Mouse (Mus musculus) liver, embryonic 14.5 days (tissue): ENCODE data around the gene Gm17657. TPM values are rescaled to one million over a fixed set of nuclear protein-coding genes. Genes with fewer than 3 reads are reported as not detected.

Experiments used
- ATAC-seq: fragments of 200-750 bp; cut with Nextera tagmentation; 2 replicates; pipeline ENCODE4 v1.8.0; 2017; ENCODE audit warnings: moderate number of reproducible peaks, mild to moderate bottlenecking, moderate library complexity; ENCODE audit not compliant: insufficient read depth
- DNase-seq, 3 experiments: peaks; one replicate each; pipeline ENCODE4 v3.0.0-alpha.2; 2012 to 2013; ENCODE audit warnings: low read depth in 3 of 3, low spot score in 3 of 3
- H3K27ac ChIP-seq: fragments of 300-500 bp; sonication (generic); 2 replicates; pipeline ENCODE4 v1.5.1; 2014; ENCODE audit warnings: moderate library complexity, mild to moderate bottlenecking, control low read depth, inconsistent platforms
- H3K27me3 ChIP-seq: fragments of 300-500 bp; sonication (generic); 2 replicates; pipeline ENCODE4 v1.6.1; 2014; ENCODE audit warnings: mild to moderate bottlenecking, low read length, moderate library complexity; ENCODE audit not compliant: control insufficient read depth, insufficient read depth
- H3K36me3 ChIP-seq: fragments of 300-500 bp; sonication (generic); replicated peaks from 2 replicates; pipeline ENCODE4 v1.6.1; 2014; ENCODE audit warnings: low read depth; ENCODE audit not compliant: control insufficient read depth, insufficient read depth
- H3K4me1 ChIP-seq, 2 experiments: fragments of 200-500 bp in 1 of 2; fragments of 300-500 bp in 1 of 2; sonication (generic) in 1 of 2; replicated peaks; 2 replicates each; pipeline ENCODE4 v1.6.1; 2012 to 2014; ENCODE audit warnings: antibody characterized with exemption in 1 of 2, inconsistent platforms in 1 of 2, low read length in 1 of 2; ENCODE audit not compliant: control insufficient read depth in 2 of 2, insufficient read depth in 2 of 2
- H3K4me2 ChIP-seq: fragments of 300-500 bp; sonication (generic); 2 replicates; pipeline ENCODE4 v1.6.1; 2014; ENCODE audit warnings: low read depth, mild to moderate bottlenecking, control low read depth, moderate library complexity
- H3K4me3 ChIP-seq, 2 experiments: fragments of 200-500 bp in 1 of 2; fragments of 300-500 bp in 1 of 2; sonication (generic) in 1 of 2; 2 replicates each; pipeline ENCODE4 v1.5.1; 2012 to 2014; ENCODE audit warnings: low read depth in 2 of 2, low read length in 2 of 2, mild to moderate bottlenecking in 2 of 2, control low read depth in 1 of 2, inconsistent platforms in 1 of 2, moderate library complexity in 1 of 2; ENCODE audit not compliant: insufficient read depth in 1 of 2
- H3K9ac ChIP-seq: fragments of 300-500 bp; sonication (generic); replicated peaks from 2 replicates; pipeline ENCODE4 v1.6.1; 2014; ENCODE audit warnings: mild to moderate bottlenecking, control low read depth, moderate library complexity
- H3K9me3 ChIP-seq: fragments of 300-500 bp; sonication (generic); 2 replicates; pipeline ENCODE4 v1.6.1; 2016; ENCODE audit warnings: low read length, mixed read lengths; ENCODE audit not compliant: control insufficient read depth
- CTCF ChIP-seq: IDR thresholded peaks from 2 replicates; pipeline ENCODE4 v1.5.1; 2016; ENCODE audit warnings: antibody characterized with exemption, low read depth, control low read depth
- EP300 ChIP-seq: IDR thresholded peaks from 2 replicates; pipeline ENCODE4 v1.6.1; 2016; ENCODE audit warnings: antibody characterized with exemption, low read depth
- WGBS: fragments of 180-500 bp; shearing (Covaris S2); extraction: QIAGEN DNeasy Blood & Tissue Kit; methylation state at CpG from one replicate; pipeline ENCODE4 v1.1.7; 2014; ENCODE audit not compliant: insufficient replicate concordance; 5-methylcytosine and 5-hydroxymethylcytosine counted together
- polyA plus RNA-seq, 2 experiments: library from polyadenylated mRNA; depleted of rRNA in 1 of 2; stranded (reverse) in 1 of 2; unstranded in 1 of 2; fragments of >200 nt; fragmentation: Nextera tagmentation in 1 of 2; extraction: Ambion mirVana in 1 of 2; gene quantifications; 2 replicates each; pipeline versions ENCODE4 v1.2.1 to v1.2.3; 2012 to 2014

Gm17657 gene
- polyA plus RNA-seq, 2 experiments: not detected

- Histone ChIP-seq H3K27me3 (no peaks in the 10 kb centered on the region), H3K4me3 (no peak overlapping the region), H3K36me3 (no peaks in the 10 kb centered on the region), H3K27ac (no peak overlapping the region), H3K4me2 (no peak overlapping the region), H3K9ac (no peak overlapping the region), H3K9me3 (no peaks in the 10 kb centered on the region), H3K4me1 (peaks cover 0 to 2% of the 10 kb centered on the region in 2 experiments; a peak in 1 of 4 replicates)
- no peak for DNase-seq
- WGBS: 73% methylated on average over 11 of the region's 11 CpGs
- no peak for ATAC-seq
- no peak for TF ChIP-seq CTCF
- no peak for TF ChIP-seq EP300
These were observed 39.9 kb upstream of the Gm17657 start for GRCm38 (mm10) chr17:29589221-29589898.

GRCm38 (mm10) chr17:29586921-29587320, 37.5 kb upstream of the Gm17657 start:
- 80% methylated on average over 9 of the region's 9 CpGs for WGBS
- H3K4me1 ChIP-seq: peaks cover 0 to 11% of the 10 kb centered on the region in 2 experiments; a peak in 3 of 4 replicates
- no peak overlapping the region for H3K4me3 ChIP-seq
- no peak overlapping the region for H3K4me2 ChIP-seq
- TF ChIP-seq EP300: no peak
- no peak for TF ChIP-seq CTCF
- ATAC-seq: no peak
- DNase-seq: no peak
- H3K9ac ChIP-seq: no peak overlapping the region
- H3K27ac ChIP-seq: no peak overlapping the region
- H3K27me3 ChIP-seq: no peaks in the 10 kb centered on the region
- no peaks in the 10 kb centered on the region for H3K9me3 ChIP-seq
- H3K36me3 ChIP-seq: no peaks in the 10 kb centered on the region

DNA sequence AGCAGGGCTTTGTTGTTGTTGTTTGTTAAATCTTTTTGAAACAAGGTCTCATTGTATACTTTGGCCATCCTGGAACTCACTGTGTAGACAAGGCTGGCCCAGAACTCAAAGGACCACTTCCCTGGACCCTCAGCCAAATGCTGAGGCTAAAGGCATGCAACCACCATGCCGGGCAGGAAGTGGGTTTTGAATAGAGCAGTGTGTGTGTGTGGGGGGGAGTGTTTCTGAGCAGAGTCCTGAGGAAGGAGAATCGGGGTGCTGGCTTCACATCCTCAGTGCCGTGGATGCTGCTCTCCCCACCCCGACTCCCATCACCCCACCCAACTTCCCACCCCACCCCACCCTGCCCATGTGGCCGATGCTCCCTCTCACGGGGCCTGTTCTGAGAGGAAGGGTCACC, 36.0 kb upstream of the Gm17657 start:
- TF ChIP-seq CTCF (no peak), EP300 (no peak)
- Histone ChIP-seq H3K4me2 (no peak overlapping the region), H3K27me3 (no peaks in the 10 kb centered on the region), H3K27ac (no peak overlapping the region), H3K4me1 (peaks cover 0 to 12% of the 10 kb centered on the region in 2 experiments; a peak in 3 of 4 replicates), H3K4me3 (no peak overlapping the region), H3K9ac (no peak overlapping the region), H3K9me3 (no peaks in the 10 kb centered on the region), H3K36me3 (no peaks in the 10 kb centered on the region)
- ATAC-seq (no peak), DNase-seq (no peak)
- WGBS: 45% methylated on average over 6 of the region's 6 CpGs

GRCm38 (mm10) chr17:29584737-29585136, 35.3 kb upstream of the Gm17657 start:
- no peak for DNase-seq
- H3K9ac ChIP-seq: no peak overlapping the region
- no peak for ATAC-seq
- no peak overlapping the region for H3K27ac ChIP-seq
- no peak overlapping the region for H3K4me2 ChIP-seq
- H3K4me3 ChIP-seq: no peak overlapping the region
- no peaks in the 10 kb centered on the region for H3K9me3 ChIP-seq
- H3K36me3 ChIP-seq: no peaks in the 10 kb centered on the region
- no peaks in the 10 kb centered on the region for H3K27me3 ChIP-seq
- 75% methylated on average over 3 of the region's 3 CpGs for WGBS
- H3K4me1 ChIP-seq: peaks cover 0 to 13% of the 10 kb centered on the region in 2 experiments; a peak in 3 of 4 replicates
- TF ChIP-seq CTCF: no peak

DNA sequence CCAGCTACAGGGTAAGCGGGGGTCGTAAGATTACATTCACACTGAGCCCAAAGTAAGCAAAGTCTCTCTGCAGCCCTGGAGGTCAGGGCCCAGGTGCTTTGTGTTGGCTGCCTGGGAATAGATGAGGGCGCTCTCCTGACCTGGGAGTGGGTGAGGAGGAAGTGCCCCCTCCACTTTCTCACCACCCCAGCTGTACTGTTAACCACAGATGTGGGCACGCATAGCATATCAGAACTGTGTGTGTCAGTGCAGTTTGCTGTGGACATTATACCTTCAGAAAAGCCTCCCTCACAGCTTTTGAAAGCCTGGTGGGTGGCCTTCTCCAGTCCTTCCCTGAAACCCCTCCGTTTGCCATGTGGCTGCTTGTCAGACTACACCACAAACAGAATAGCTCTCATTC, 34.9 kb upstream of the Gm17657 start:
- no peaks in the 10 kb centered on the region for H3K27me3 ChIP-seq
- H3K9me3 ChIP-seq: no peaks in the 10 kb centered on the region
- no peak overlapping the region for H3K27ac ChIP-seq
- H3K4me2 ChIP-seq: no peak overlapping the region
- H3K36me3 ChIP-seq: no peaks in the 10 kb centered on the region
- no peak overlapping the region for H3K9ac ChIP-seq
- DNase-seq (no peak), ATAC-seq (no peak)
- TF ChIP-seq EP300 (no peak), CTCF (no peak)
- peaks cover 0 to 13% of the 10 kb centered on the region in 2 experiments; a peak in 3 of 4 replicates for H3K4me1 ChIP-seq
- 42% methylated on average over 5 of the region's 5 CpGs for WGBS
- no peak overlapping the region for H3K4me3 ChIP-seq
